In genomic region chr16:50696052-50696451, GRCm38 (mm10) we compare ENCODE assay signal across 15 mouse cellular contexts.
DNase-seq lines count a peak whose midpoint lies in the region; TF ChIP-seq lines count a peak whose summit lies in the region.
"Had no signal": no experiment of that assay in that cellular context is flagged by ENCODE, and none has a peak within 500 bp of the region (broad histone marks: within the 10 kb centered on the region; RNA-seq: fewer than 3 reads in every experiment).

No protein-coding gene starts in this region.

- peaks cover 7% of the 10 kb centered on the region for H3K9me3 ChIP-seq in CH12.LX (replicated peaks; ENCODE audit: low read length)
- H3K9me3 ChIP-seq: G1E had no signal

- peak; percentile 80 for DNase-seq in CH12.LX (ENCODE audit: extremely low read depth)
- DNase-seq in lung, postnatal 36 days, result no peak
- DNase-seq: adrenal gland, adult 2 months; adrenal gland, adult 8-10 months; adrenal gland, postnatal 10 days; adrenal gland, postnatal 14 days; adrenal gland, postnatal 25 days; adrenal gland, postnatal 36 days; B cell, adult 2 months; cerebellum, adult 11 months; cerebellum, adult 11-12 months; cerebellum, adult 18-20 months; cerebellum, adult 2 months; cerebellum, adult 8-10 months had no signal

- dilution Hi-C loops in CH12.LX (cut with MboI; ENCODE audit: extremely low pct_ligation_motif_present, extremely low pct_unique_long_range_greater_than_20kb, low sequenced_read_pairs), result no loop called here

- H3K27me3 ChIP-seq in CH12.LX (replicated peaks), result no peaks in the 10 kb centered on the region

- TF ChIP-seq RAD21 in CH12.LX (IDR thresholded peaks at IDR 0.05; ENCODE audit: low read depth, low read length), result no peak

- H3K36me3 ChIP-seq in CH12.LX (replicated peaks in 1 of 2; ENCODE audit: control insufficient read depth in 1 of 2, insufficient read depth in 1 of 2, low read length in 1 of 2), result no peaks in the 10 kb centered on the region
- H3K36me3 ChIP-seq: G1E had no signal

- no peak for TF ChIP-seq CTCF in CH12.LX (conservative IDR thresholded peaks at IDR 0.05 in 1 of 2, IDR thresholded peaks at IDR 0.05 in 1 of 2; ENCODE audit: low read depth in 2 of 2, low read length in 2 of 2)

- H3K27ac ChIP-seq in CH12.LX (ENCODE audit: insufficient read depth, low read depth), result no peak overlapping the region

- H3K9ac ChIP-seq in CH12.LX (ENCODE audit: insufficient read depth, low read depth), result no peak overlapping the region

- peak; percentile 96 for TF ChIP-seq EP300 in CH12.LX (IDR thresholded peaks at IDR 0.05; ENCODE audit: low read length)

- in situ Hi-C loops in CH12.LX (cut with MboI; ENCODE audit: low pct_ligation_motif_present, low pct_unique_long_range_greater_than_20kb, low sequenced_read_pairs), result no loop called here

- no peaks in the 10 kb centered on the region for H3K79me2 ChIP-seq in CH12.LX (replicated peaks; ENCODE audit: control insufficient read depth, extremely low read depth, insufficient read depth, poor library complexity, severe bottlenecking)

- H3K4me2 ChIP-seq in CH12.LX (ENCODE audit: insufficient read depth, low read depth, poor library complexity, severe bottlenecking), result peak overlapping the region; percentile 41; the same call in 1 of the 2 replicates

- TF ChIP-seq POLR2A in CH12.LX (IDR thresholded peaks at IDR 0.05; ENCODE audit: low read depth, low read length), result no peak

- no peak overlapping the region for H3K4me3 ChIP-seq in CH12.LX (replicated peaks in 1 of 3; ENCODE audit: low read depth in 2 of 3, low read length in 2 of 3, poor library complexity in 1 of 3)

- peaks cover 12 to 37% of the 10 kb centered on the region in 2 experiments for H3K4me1 ChIP-seq in CH12.LX (ENCODE audit: control insufficient read depth in 1 of 2, insufficient read depth in 2 of 2)

TF ChIP-seq in CH12.LX, 34 proteins besides CTCF, POLR2A, EP300 and RAD21:
- TF ChIP-seq MAFK (IDR thresholded peaks at IDR 0.05; ENCODE audit: insufficient replicate concordance, low read length) (0 out of 2 replicates have a peak, but pooled peaks have one; percentile 45), ZNF384 (IDR thresholded peaks at IDR 0.05; ENCODE audit: low read depth, low read length) (peak; percentile 96), JUND (conservative IDR thresholded peaks at IDR 0.05; ENCODE audit: low read depth, low read length) (peak; percentile 95), USF2 (conservative IDR thresholded peaks at IDR 0.05; ENCODE audit: low read depth, low read length) (no peak), SIN3A (IDR thresholded peaks at IDR 0.05; ENCODE audit: low read length) (peak; percentile 79), JUN (IDR thresholded peaks at IDR 0.05; ENCODE audit: insufficient read depth, low read depth, low read length) (peak; percentile 95), ZMIZ1 (IDR thresholded peaks at IDR 0.05; ENCODE audit: low read depth, low read length) (no peak), RCOR1 (conservative IDR thresholded peaks at IDR 0.05; ENCODE audit: low read depth, low read length) (peak; percentile 88), MYC (IDR thresholded peaks at IDR 0.05; ENCODE audit: low read depth, low read length) (peak; percentile 40; the same call in 1 of the 2 replicates), ETS1 (conservative IDR thresholded peaks at IDR 0.05; ENCODE audit: low read depth, low read length) (peak; percentile 46; the same call in 1 of the 2 replicates), NELFE (IDR thresholded peaks at IDR 0.05; ENCODE audit: low read depth, low read length) (no peak), IRF4 (IDR thresholded peaks at IDR 0.05; ENCODE audit: low read depth, low read length) (peak; percentile 99), MAZ (IDR thresholded peaks at IDR 0.05; ENCODE audit: low read depth, low read length) (0 out of 2 replicates have a peak, but pooled peaks have one; percentile 18), ELF1 (IDR thresholded peaks at IDR 0.05; ENCODE audit: low read depth, low read length) (no peak), MEF2A (IDR thresholded peaks at IDR 0.05; ENCODE audit: borderline replicate concordance, low read depth, low read length) (0 out of 2 replicates have a peak, but pooled peaks have one; percentile 44)
